Mouse (Mus musculus) sigmoid colon, adult 10 weeks (tissue): Measurements from ENCODE around the gene Isg20. TPM values are rescaled to one million over a fixed set of nuclear protein-coding genes. Genes with fewer than 3 reads are reported as not detected.

ENCODE experiments used
- polyA plus RNA-seq: library from polyadenylated mRNA; stranded (reverse); fragments of 350-450 nt; fragmentation: Illumina TruSeq; extraction: RNeasy Lipid Tissue Mini Kit (QIAGEN cat#74804); gene quantifications from one replicate; pipeline ENCODE4 v1.2.3, GENCODE M21; 2014; ENCODE audit warnings: low read depth, low replicate concordance

Gene Isg20
- 12.3 TPM for polyA plus RNA-seq

DNA sequence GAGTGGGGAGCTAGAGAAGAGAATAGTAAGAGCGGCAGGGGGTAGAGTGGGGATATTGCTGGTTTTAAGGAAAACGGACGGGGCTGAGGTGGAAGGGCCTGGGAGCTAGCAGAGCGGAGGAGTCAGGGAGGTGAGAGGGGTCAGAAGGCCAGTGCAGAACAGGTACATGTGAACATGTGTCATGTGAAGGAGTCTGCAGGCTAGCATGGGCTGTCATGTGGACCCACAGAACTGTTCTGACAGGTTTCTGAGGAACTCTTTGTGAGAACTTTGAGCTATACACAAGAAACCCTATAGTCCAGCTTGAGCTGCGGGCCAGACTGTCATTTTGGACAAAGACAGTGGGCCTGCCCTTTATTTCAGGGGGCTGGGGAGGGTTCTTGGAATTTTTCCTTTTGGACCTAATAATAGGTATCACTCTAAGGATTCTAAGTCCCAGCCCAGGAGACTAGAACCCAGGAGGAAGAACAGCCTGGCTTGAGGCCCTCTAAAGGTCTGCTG lies at the start of gene Isg20:
Gene Isg20, plus strand, starts transcription at position 451 of the 501 bp plus-strand sequence.

DNA sequence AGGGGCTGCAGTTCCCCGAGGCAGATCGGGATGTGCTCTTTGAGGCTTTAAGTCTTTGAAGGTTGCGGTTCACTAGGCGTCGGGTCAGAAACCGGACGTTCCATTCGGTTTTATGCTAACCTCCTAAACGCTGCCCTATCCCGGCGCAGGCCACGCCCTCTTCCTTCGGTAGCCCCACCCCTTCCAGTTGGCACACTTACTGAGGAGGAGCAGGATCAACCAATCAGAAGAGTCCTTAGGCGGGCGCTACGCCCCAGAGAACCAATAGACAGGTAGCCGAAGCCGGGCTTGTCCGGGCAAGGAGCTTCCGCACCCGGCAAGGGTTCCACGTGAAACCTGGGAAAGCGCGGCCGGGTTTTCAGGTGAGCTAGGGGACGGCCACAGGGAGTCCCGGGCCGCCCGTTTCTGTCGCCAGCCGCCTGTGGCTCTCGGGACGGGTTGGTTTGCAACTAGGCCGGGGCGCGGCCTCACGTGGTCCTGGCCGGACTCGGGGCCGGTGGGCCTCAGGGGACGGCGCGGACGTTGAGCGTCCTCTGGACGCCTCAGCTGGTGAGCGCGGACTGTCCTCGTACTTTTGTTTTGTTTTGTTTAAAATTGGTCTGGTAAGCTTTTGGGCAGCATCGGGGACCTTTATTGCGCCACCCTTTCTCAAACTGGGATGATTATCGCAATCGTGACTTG lies 17.4 kb upstream of the Isg20 start, which contains the start of gene Aen:
Gene Aen, plus strand, starts transcription at position 202 of the 681 bp plus-strand sequence.

Other genes with a start within 250 kb of the Isg20 start
- 2.1 TPM for gene Ntrk3, start 175.4 kb upstream of the Isg20 start, polyA plus RNA-seq
- gene Mrps11, start 130.3 kb upstream of the Isg20 start, polyA plus RNA-seq: 3.8 TPM
- gene Mrpl46, start 129.9 kb upstream of the Isg20 start, polyA plus RNA-seq: 4.9 TPM
- 4.3 TPM for gene Det1, start 66.2 kb upstream of the Isg20 start, polyA plus RNA-seq
- 11.9 TPM for gene Aen, start 17.6 kb upstream of the Isg20 start, polyA plus RNA-seq
- not detected for gene Acan, start 140.1 kb downstream of the Isg20 start, polyA plus RNA-seq
- gene Hapln3, start 217.6 kb downstream of the Isg20 start, polyA plus RNA-seq: not detected
- gene Mfge8, start 235.6 kb downstream of the Isg20 start, polyA plus RNA-seq: 2.1 TPM